Mouse (Mus musculus) neural tube, embryonic 15.5 days (tissue): ENCODE data around the gene Hoxc4. TPM values are rescaled to one million over a fixed set of nuclear protein-coding genes. Genes with fewer than 3 reads are reported as not detected.

Experiments
- ATAC-seq: fragments of 200-750 bp; cut with Nextera tagmentation; 2 replicates; pipeline ENCODE4 v1.8.0; 2017; ENCODE audit warnings: mild to moderate bottlenecking, moderate TSS enrichment, moderate library complexity; ENCODE audit not compliant: low FRiP score
- H3K27ac ChIP-seq: fragments of 300-500 bp; sonication (generic); replicated peaks from 2 replicates; pipeline ENCODE4 v1.5.1; 2015; ENCODE audit warnings: mild to moderate bottlenecking, inconsistent platforms
- H3K27me3 ChIP-seq: fragments of 300-500 bp; sonication (generic); replicated peaks from 2 replicates; pipeline ENCODE4 v1.6.1; 2015; ENCODE audit warnings: inconsistent platforms
- H3K36me3 ChIP-seq: fragments of 300-500 bp; sonication (generic); 2 replicates; pipeline ENCODE4 v1.6.1; 2015; ENCODE audit warnings: inconsistent platforms
- H3K4me1 ChIP-seq: fragments of 300-500 bp; sonication (generic); 2 replicates; pipeline ENCODE4 v1.6.1; 2015; ENCODE audit warnings: inconsistent platforms
- H3K4me2 ChIP-seq: fragments of 300-500 bp; sonication (generic); 2 replicates; pipeline ENCODE4 v1.6.1; 2015; ENCODE audit warnings: inconsistent platforms, mild to moderate bottlenecking, moderate library complexity
- H3K4me3 ChIP-seq: fragments of 300-500 bp; sonication (generic); replicated peaks from 2 replicates; pipeline ENCODE4 v1.5.1; 2015; ENCODE audit warnings: mild to moderate bottlenecking, inconsistent platforms
- H3K9ac ChIP-seq: fragments of 300-500 bp; sonication (generic); replicated peaks from 2 replicates; pipeline ENCODE4 v1.6.1; 2015; ENCODE audit warnings: mild to moderate bottlenecking, inconsistent platforms
- H3K9me3 ChIP-seq: fragments of 300-500 bp; sonication (generic); replicated peaks from 2 replicates; pipeline ENCODE4 v1.6.1; 2016; ENCODE audit warnings: inconsistent platforms
- WGBS: fragments of 180-500 bp; shearing (Covaris S2); methylation state at CpG from one replicate; pipeline ENCODE4 v1.1.7; 2015; ENCODE audit warnings: mixed read lengths; 5-methylcytosine and 5-hydroxymethylcytosine counted together
- polyA plus RNA-seq: library from polyadenylated mRNA; unstranded; fragments of >200 nt; fragmentation: Nextera tagmentation; extraction: Ambion mirVana; gene quantifications from 2 replicates; pipeline ENCODE4 v1.2.1, GENCODE M21; 2015

The Hoxc4 gene
- polyA plus RNA-seq, 1 experiment from 2014 or later, result 48.6 TPM

DNA sequence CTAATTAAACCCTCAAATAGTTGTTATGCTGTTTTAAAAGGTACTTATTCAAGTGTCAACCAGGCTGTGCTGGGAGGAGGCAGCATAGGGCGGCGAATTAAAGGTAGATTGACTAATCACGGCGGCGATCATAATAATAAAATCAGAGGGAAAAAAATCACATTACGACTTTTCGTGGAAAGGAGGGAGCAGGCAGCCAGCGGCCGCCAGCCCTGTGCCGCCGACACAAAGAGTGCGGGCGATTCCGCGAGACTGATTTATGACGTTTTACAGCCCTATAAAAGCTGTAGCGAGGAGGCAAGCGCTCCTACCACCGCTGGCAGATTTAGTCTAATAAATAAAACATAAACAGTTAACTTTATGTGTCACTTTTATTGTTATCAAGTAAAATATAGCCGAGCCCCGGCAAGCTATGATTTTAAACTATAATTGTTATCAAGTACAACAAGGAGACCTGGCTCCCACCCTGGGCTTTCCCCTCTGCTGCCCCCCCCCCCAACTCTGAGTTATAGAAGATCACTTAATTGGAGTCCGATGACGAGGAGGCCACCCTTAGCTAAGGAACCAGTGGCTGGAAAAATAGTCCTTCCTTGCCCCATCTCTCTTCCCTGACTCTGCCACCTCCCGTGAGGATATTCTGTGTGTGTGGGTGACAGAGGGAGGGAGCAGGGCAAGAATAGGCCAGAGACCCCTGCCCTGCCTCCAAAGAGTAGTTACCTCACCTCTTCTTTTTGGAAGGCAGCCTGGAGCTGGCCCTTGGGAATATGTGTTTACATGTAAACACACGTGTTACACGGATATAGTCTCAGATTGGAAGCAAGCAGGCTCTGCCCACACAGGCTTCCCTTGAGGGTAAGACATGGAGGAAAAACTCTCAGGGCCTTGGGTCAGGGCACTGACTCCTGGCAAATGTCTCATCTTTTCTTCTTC, 14.2 kb downstream of the Hoxc4 start:
- H3K9me3 ChIP-seq, result no peaks in the 10 kb centered on the region
- H3K27ac ChIP-seq, result peak overlapping the region; percentile 66
- 3% methylated on average over 26 of the region's 26 CpGs for WGBS
- peak overlapping the region; percentile 24 for H3K9ac ChIP-seq
- H3K4me3 ChIP-seq, result peak overlapping the region; percentile 8; the same call in 1 of the 2 replicates
- H3K27me3 ChIP-seq, result no peaks in the 10 kb centered on the region
- H3K4me1 ChIP-seq, result peaks cover 81% of the 10 kb centered on the region
- ATAC-seq, result peak; percentile 51; the same call in 1 of the 2 replicates
- H3K36me3 ChIP-seq, result no peaks in the 10 kb centered on the region
- peak overlapping the region; percentile 44 for H3K4me2 ChIP-seq

- peak overlapping the region; percentile 83 for H3K27ac ChIP-seq
- H3K9ac ChIP-seq, result peak overlapping the region; percentile 47
- no peaks in the 10 kb centered on the region for H3K36me3 ChIP-seq
- H3K4me3 ChIP-seq, result peak overlapping the region; percentile 41
- ATAC-seq, result peak; percentile 46; the same call in 1 of the 2 replicates
- 5% methylated on average over 24 of the region's 24 CpGs for WGBS
- H3K4me1 ChIP-seq, result peaks cover 81% of the 10 kb centered on the region
- H3K9me3 ChIP-seq, result no peaks in the 10 kb centered on the region
- H3K4me2 ChIP-seq, result peak overlapping the region; percentile 64
- no peaks in the 10 kb centered on the region for H3K27me3 ChIP-seq
Measured at GRCm38 (mm10) chr15:103034043-103034806, 15.5 kb downstream of the Hoxc4 start.

DNA sequence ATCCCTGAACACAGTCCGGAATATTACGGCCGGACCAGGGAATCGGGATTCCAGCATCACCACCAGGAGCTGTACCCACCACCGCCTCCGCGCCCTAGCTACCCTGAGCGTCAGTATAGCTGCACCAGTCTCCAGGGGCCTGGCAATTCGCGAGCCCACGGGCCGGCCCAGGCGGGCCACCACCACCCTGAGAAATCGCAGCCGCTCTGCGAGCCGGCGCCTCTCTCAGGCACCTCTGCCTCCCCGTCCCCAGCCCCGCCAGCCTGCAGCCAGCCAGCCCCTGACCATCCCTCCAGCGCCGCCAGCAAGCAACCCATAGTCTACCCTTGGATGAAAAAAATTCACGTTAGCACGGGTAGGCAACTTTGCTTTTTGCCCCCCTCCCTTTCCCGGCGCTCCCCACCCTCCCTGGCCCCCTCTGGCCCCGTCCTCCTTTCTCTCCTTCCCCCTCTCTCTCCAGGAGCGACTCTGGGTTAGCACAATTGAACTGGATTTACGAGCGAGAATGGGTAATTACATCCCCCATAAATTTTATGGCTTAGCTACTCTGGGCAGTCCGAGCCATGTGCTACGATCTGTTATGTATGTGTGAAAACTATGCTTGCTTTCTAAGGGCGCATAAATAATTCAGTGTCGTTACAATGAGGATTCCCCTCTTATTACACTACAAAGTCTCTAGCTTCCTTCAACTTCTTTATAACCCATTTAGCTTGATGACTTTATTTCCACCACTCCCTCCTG, 16.2 kb downstream of the Hoxc4 start:
- Histone ChIP-seq H3K9ac (peak overlapping the region; percentile 47), H3K4me1 (peaks cover 87% of the 10 kb centered on the region), H3K36me3 (no peaks in the 10 kb centered on the region), H3K9me3 (no peaks in the 10 kb centered on the region), H3K27me3 (no peaks in the 10 kb centered on the region), H3K27ac (peak overlapping the region; percentile 83), H3K4me3 (peak overlapping the region; percentile 41), H3K4me2 (peak overlapping the region; percentile 64)
- ATAC-seq, result peak; percentile 76
- 1% methylated on average over 34 of the region's 34 CpGs for WGBS

- H3K4me1 ChIP-seq, result peaks cover 87% of the 10 kb centered on the region
- H3K27ac ChIP-seq, result peak overlapping the region; percentile 83
- H3K9me3 ChIP-seq, result no peaks in the 10 kb centered on the region
- H3K4me3 ChIP-seq, result peak overlapping the region; percentile 41
- peak overlapping the region; percentile 36 for H3K9ac ChIP-seq
- ATAC-seq, result no peak; the same call in 1 of the 2 replicates
- 5% methylated on average over 14 of the region's 14 CpGs for WGBS
- H3K27me3 ChIP-seq, result no peaks in the 10 kb centered on the region
- H3K4me2 ChIP-seq, result peak overlapping the region; percentile 64
- H3K36me3 ChIP-seq, result no peaks in the 10 kb centered on the region
Measured at GRCm38 (mm10) chr15:103035548-103035881, 16.8 kb downstream of the Hoxc4 start.

DNA sequence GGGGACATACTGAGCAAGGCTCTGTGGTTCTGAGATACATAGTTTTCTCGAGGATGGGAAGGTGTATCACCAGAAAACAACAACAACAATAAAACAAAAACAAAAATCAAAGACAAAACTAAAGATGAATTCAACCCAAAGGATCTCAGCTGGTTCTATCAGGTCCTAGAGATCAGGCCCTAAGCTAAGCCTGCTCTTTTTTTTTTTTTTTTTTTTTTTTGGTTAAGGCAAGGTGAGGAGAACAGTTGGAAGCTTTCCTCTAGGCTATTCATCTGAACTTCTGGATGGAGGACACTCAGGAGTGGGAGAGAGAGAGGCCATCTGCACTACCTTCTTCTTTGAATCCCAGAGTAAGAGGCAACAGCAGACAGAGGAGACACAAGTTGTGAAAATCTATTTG, 18.8 kb downstream of the Hoxc4 start:
- Histone ChIP-seq H3K27ac (peak overlapping the region; percentile 43; the same call in 1 of the 2 replicates), H3K36me3 (no peaks in the 10 kb centered on the region), H3K4me2 (peak overlapping the region; percentile 64), H3K27me3 (no peaks in the 10 kb centered on the region), H3K9ac (no peak overlapping the region), H3K9me3 (no peaks in the 10 kb centered on the region), H3K4me1 (peaks cover 90% of the 10 kb centered on the region), H3K4me3 (peak overlapping the region; percentile 41; the same call in 1 of the 2 replicates)
- 11% methylated on average over 1 of the region's 1 CpGs for WGBS
- ATAC-seq, result no peak

DNA sequence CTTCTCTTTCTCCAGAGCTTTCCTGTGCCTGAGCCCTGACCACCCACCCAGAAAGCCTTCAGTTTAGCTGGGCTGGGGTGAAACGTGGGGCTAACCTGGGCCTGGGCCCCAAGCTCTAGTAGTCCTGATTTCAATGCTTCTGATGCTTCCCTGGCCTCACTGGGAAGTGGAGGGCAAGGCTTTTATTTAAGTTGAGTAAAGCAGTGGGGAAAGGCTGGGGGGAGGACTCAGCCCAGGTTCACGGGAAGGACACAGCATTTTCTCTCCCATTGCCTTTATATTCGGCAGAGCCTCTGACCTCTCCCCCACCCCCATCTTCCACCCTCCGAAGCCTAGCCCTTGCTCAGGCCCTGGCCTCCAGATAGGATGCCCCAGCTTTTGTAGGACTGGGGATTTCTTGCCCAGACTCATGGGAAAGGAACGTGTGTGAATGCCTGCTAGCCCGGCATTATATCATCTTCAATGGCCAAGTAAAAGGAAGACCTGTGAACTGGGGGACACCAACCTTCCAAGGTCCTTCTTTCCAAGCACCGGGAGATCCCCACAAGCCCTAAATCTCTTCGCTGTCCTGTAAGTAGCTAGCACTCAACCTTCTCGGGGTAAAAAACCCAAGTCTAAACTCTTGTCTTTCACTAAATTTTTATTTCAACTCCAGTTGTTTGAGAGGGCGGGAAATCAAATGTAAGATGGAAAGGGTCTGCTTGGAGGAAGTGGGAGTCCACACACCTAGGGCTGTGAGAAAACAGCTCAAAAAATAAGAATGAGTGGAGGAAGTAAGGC, 20.2 kb downstream of the Hoxc4 start:
- H3K27ac ChIP-seq, result peak overlapping the region; percentile 54
- H3K9me3 ChIP-seq, result no peaks in the 10 kb centered on the region
- ATAC-seq, result no peak
- 20% methylated on average over 10 of the region's 10 CpGs for WGBS
- H3K9ac ChIP-seq, result peak overlapping the region; percentile 34; the same call in 1 of the 2 replicates
- H3K36me3 ChIP-seq, result no peaks in the 10 kb centered on the region
- peak overlapping the region; percentile 64 for H3K4me2 ChIP-seq
- H3K4me1 ChIP-seq, result peaks cover 85% of the 10 kb centered on the region
- no peaks in the 10 kb centered on the region for H3K27me3 ChIP-seq
- peak overlapping the region; percentile 11; the same call in 1 of the 2 replicates for H3K4me3 ChIP-seq

DNA sequence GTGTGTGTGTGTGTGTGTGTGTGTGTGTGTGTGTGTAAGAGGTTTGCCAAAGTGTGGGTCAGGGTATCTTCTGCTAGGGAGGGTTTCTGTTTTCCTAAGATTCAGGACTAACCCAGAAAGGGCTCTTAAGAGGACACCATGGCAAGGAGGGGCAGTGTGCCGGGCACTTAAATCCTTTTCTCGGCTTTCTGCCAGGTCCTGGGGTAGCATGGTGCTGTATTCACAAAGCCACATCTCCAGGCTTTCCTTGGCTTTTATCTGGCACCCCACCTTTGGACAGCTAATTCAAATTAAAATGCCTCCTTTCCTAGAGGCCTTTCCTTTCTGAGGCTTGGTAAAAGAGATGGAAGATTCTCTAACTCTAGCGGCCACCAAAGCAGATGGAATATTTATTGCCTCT, 20.9 kb downstream of the Hoxc4 start:
- Histone ChIP-seq H3K4me2 (peak overlapping the region; percentile 64), H3K9me3 (no peaks in the 10 kb centered on the region), H3K27me3 (no peaks in the 10 kb centered on the region), H3K4me3 (no peak overlapping the region), H3K4me1 (peaks cover 78% of the 10 kb centered on the region), H3K27ac (peak overlapping the region; percentile 54), H3K9ac (0 out of 2 replicates have a peak overlapping the region, but pooled peaks have one; percentile 14), H3K36me3 (no peaks in the 10 kb centered on the region)
- no peak for ATAC-seq
- 13% methylated on average over 3 of the region's 3 CpGs for WGBS

GRCm38 (mm10) chr15:103040601-103041000, 21.9 kb downstream of the Hoxc4 start:
- Histone ChIP-seq H3K9me3 (no peaks in the 10 kb centered on the region), H3K27me3 (no peaks in the 10 kb centered on the region), H3K4me1 (peaks cover 68% of the 10 kb centered on the region), H3K9ac (0 out of 2 replicates have a peak overlapping the region, but pooled peaks have one; percentile 6), H3K36me3 (no peaks in the 10 kb centered on the region), H3K27ac (peak overlapping the region; percentile 54), H3K4me3 (0 out of 2 replicates have a peak overlapping the region, but pooled peaks have one; percentile 2), H3K4me2 (peak overlapping the region; percentile 64)
- WGBS, result 19% methylated on average over 12 of the region's 12 CpGs
- 0 out of 2 replicates have a peak, but pooled peaks have one; percentile 34 for ATAC-seq

- WGBS, result 18% methylated on average over 5 of the region's 5 CpGs
- H3K4me2 ChIP-seq, result peak overlapping the region; percentile 17; the same call in 1 of the 2 replicates
- H3K4me1 ChIP-seq, result peaks cover 59% of the 10 kb centered on the region
- no peaks in the 10 kb centered on the region for H3K9me3 ChIP-seq
- H3K4me3 ChIP-seq, result no peak overlapping the region
- peak overlapping the region; percentile 54; the same call in 1 of the 2 replicates for H3K27ac ChIP-seq
- no peak overlapping the region for H3K9ac ChIP-seq
- no peak for ATAC-seq
- no peaks in the 10 kb centered on the region for H3K27me3 ChIP-seq
- no peaks in the 10 kb centered on the region for H3K36me3 ChIP-seq
Measured at GRCm38 (mm10) chr15:103041613-103042012, 22.9 kb downstream of the Hoxc4 start.

DNA sequence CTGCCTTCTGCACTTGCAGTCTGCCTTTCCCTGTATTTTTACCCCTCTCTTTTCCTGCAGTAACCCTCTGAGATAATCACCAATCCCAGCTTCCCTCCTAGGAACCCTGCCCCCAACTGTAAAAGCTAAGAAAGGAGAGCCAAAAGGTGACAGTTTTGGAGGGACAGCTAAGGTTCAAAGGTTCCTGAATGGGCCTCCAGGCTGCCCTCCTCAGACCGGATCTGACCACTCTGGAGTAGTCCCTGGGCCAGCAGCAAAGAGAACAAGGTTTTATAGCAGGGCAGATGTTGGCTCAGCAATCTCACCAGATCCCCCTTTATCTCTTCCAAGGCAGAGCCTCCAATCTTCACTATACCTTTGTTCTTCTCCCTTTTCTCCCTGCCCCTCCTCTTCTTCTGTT, 23.5 kb downstream of the Hoxc4 start:
- Histone ChIP-seq H3K4me3 (no peak overlapping the region), H3K9me3 (no peaks in the 10 kb centered on the region), H3K9ac (no peak overlapping the region), H3K4me1 (peaks cover 54% of the 10 kb centered on the region), H3K4me2 (no peak overlapping the region), H3K27me3 (no peaks in the 10 kb centered on the region), H3K27ac (no peak overlapping the region), H3K36me3 (no peaks in the 10 kb centered on the region)
- no peak for ATAC-seq
- WGBS, result 20% methylated on average over 1 of the region's 1 CpGs
